Mouse (Mus musculus): Measurements from ENCODE around the gene Eif4ebp2.

Gene Eif4ebp2

DNA sequence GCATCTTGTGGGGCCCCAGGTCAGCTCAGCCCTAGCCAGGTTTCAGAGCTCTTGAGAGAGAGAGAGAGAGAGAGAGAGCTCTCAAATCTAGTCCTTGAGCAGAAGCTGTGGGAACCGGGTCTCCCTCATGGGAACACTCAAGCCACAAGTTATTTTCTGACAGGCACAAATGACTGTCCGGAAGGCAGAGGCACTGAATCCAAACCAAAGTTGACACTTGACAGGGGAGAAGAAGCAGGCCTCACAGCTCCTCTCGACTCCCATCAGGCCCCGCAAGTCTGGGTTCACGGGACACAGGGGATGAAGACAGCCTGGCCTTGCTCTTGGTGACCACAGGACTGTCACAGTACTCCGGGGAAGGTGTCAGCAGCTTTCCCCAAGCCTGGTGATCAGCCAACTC lies 66.2 kb downstream of the Eif4ebp2 start:
- no peak for DNase-seq (ENCODE audit: inconsistent age in 2 of 2, low spot score in 1 of 2)

DNA sequence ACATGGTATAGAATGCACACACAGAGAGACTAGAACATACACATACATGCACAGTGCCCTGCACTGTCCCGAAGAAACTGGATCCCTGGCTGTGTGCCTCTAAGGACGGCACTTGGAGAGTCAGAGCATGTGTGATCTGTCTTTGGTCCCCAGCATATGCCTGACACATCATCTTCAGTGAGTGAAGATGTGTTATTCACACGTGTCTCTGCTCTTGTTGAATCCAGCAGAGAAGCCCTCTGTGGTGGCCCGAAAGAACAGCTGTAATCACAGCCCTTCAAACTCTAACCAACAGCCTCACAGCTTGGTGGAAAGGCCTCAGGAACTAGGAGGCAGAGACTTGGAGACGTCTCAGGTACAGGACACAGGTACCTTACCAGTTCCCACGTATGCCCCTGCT lies 67.3 kb downstream of the Eif4ebp2 start:
- no peak for DNase-seq (ENCODE audit: inconsistent age in 2 of 2, low spot score in 1 of 2)

DNA sequence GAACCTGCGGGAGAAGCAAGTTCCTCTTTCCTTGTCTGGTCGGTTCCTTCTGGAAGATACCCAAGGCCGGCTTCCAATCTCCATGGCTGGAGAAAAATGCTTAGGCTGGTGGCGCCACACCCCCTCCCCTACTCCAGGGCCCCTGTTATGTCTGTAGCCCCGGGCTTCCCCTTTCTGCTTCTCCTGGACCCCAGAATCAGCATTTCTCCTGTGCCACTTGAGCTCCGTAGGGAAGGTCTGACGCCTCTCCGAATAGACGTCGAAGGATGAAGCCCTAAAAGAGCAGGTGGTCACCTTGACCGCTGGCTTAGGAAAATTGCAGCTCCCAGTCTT lies 68.8 kb downstream of the Eif4ebp2 start:
- no peak for DNase-seq (ENCODE audit: inconsistent age in 2 of 2, low spot score in 1 of 2)

DNA sequence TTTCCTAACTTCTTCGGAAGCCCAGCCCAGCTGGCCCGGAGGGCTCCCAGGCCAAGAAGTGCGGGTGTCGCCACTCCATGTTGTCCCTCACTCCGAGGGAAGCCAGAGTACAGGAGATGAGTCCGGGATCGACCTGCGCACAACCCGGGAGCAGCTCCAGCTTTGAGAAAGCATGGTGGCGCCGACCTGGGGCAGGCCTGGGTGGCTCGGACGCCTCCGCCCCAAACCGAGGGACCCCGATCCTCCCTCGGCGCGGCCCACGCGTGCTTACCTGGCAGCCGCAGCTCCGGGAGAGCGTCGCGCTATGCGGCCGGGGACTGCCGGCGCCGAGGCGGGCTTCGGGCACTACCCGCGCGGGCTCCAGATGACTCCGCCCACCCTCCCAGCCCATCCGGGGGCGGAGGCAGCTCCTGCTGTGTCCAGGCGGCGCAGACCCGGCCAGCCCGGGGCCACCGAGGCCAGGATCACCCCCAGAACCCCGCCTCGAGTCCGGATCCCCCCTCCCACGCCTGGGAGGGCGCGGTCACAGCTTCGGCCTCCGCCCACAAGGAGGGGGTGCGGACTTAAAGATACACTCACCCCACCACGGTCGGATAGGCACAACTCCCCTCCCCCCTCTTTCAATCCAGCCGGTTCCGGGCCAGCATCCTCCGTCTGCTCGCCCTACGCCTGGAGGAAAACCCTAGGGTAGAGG lies 69.3 kb downstream of the Eif4ebp2 start, which contains the start of gene Pald1:
Pald1 (minus strand) TSS at position 510 of the 694 bp plus-strand sequence.
- DNase-seq (ENCODE audit: inconsistent age in 2 of 2, low spot score in 1 of 2) = peak; percentile 87 to 92

DNA sequence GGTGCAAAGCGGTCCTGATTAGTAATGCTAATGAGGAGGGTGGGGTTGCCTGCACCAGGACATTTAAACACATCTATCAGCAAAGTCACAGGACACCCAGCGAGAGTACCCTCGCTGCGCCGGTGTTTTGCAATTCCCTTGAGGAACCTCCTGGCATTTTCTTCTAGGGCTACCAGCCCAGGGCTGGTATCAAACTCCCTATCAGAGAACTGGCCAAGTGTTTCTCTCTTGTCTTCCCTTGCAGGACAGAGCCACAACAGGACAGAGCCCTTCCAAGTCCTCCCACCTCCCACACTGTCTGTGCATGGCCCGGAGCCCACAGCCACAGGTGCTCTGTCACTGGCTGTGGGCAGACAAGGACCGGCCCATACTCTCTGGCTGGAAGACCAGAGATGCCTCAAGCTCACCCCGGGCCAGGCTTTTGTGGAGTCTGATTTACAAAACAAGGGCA lies 70.2 kb downstream of the Eif4ebp2 start:
- peak in 1 of 2 experiments; percentile 67 for DNase-seq (ENCODE audit: inconsistent age in 2 of 2, low spot score in 1 of 2)

DNA sequence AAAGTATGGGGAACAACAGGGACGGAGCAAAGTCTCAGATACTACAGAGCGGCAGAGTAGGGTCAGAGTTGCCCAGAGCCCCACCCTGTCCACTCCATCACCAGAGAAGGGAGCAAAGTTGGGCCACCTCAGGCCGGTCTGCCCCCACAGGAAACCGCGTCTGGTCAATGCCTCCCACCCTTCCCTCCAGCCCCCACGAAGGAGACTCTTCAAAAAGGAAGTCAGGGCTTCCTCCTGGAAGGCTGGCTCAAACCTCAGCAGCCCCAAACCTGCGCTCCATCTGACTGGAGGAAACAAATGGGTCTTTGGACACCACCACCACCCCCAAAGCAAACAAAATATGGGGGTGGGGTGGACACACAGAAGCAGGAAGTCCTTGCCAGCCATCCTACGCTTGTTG lies 70.6 kb downstream of the Eif4ebp2 start:
- DNase-seq (ENCODE audit: inconsistent age in 2 of 2, low spot score in 1 of 2) = peak; percentile 24 to 61

DNA sequence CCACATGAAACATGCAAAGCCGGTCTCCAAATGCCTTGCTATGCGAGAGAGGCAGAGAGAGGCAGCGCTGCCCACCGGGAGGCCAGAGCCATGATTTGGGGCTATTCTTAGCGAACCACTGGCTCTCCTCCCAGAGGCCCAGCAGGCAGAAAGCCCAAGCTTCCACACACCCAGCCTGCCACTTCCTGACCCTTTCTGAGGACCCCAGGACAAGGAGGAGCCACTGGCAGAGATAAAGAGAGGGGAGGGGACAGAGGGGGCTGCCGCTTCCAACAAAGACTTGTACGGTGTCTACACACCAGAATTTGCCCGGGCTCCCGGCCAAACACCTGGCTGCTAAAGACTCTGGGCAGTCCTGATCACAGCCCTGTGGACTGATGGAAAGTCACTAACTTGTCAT lies 72.3 kb downstream of the Eif4ebp2 start:
- DNase-seq (ENCODE audit: inconsistent age in 2 of 2, low spot score in 1 of 2) = peak; percentile 31 to 67

DNA sequence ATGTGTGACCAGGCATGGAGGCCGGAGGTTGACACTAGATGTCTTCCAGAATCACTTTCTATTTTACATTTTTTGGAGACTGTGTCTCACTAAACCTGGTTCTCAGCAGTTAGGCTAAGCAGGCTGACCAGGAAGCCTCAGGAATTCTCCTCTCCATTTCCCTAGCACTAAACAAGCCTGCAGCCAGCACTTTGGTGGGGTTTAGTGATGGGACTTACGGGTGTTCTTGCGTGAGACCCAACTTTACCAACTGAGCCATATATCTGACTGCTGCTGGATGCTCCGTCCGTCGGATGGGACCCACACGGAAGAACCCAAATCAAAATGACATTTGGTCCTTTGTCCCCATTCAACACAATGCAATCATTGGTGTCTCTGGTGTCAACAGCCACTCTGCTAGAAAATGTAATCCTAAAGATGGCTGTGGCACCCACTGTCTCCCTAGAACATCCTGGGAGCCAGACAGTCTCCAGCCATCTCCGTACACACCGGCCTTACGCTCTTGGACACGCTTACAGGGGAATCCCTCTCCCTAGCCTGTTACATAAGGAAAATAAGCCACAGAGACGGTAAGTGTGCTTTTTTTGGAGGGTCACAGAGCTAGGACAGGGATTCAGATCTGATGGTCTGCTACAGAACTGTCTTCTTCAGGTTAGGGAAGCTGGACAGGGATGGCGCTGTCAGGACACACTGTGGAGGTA lies 73.0 kb downstream of the Eif4ebp2 start:
- DNase-seq (ENCODE audit: inconsistent age in 2 of 2, low spot score in 1 of 2) = no peak

DNA sequence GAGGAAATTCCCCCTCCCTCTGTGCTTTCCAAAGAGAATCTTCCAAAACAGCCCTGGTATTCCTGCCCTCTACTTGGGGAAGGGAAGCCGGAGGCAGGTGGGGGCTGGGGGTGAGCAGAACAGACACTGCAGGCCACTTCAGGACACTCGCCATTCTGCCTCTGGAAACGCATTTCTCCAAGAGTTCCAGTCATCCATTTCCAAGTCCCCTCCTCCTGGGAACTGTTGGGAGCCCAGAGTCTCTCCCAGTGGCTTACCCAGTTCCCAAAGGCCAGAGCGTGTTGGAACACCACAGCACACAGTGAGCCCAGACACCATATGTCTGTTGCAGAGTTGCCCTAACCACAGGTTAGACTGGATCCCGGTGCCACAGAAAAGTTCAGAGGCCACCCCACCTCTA lies 73.8 kb downstream of the Eif4ebp2 start:
- no peak for DNase-seq (ENCODE audit: inconsistent age in 2 of 2, low spot score in 1 of 2)
